Mouse (Mus musculus): ENCODE data around the gene Wnt7a.

Gene Wnt7a

DNA sequence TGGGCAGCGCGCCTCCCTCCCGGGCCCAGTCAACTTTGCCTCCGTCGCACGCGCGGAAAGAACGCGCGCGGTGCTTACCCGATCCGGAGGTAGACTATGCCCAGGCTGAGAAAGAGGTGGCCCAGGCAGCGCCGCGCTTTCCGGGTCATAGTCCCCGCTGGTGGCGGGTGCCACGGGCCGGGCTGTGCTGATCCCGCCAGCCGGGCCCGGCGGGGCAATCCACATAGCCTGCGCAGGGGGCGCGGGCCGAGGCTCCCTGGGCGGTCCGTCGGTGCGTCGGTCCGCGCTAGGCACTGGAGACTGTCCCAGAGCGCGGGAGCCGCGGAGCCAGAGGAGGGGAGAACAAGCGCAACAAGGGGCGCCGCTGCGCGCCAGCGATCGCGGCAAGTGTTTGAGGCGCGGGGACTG, at the start of gene Wnt7a:
TSS of gene Wnt7a (minus strand) at position 403 of the 408 bp plus-strand sequence.
- no peak for DNase-seq (ENCODE audit: low spot score)

DNA sequence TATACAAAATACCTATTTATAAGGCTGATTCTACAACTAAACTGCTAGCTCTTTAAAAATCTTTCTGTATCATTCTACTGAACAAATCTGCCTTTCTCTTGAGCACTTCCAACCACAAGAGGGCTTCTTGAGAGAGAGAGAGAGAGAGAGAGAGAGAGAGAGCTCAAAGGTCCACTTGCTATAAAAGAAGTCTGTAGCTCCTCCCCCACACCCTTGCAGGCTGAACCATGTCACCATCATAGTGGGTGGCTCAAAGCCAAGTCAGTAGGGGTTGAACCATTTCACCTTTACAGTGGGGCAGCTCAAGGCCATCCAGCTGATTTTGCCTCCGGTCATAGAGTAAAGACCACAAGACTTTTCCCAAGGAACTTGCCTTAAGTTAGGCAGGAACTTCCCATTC, 48.3 kb upstream of the Wnt7a start:
- peak; percentile 41 for DNase-seq (ENCODE audit: low spot score)

DNA sequence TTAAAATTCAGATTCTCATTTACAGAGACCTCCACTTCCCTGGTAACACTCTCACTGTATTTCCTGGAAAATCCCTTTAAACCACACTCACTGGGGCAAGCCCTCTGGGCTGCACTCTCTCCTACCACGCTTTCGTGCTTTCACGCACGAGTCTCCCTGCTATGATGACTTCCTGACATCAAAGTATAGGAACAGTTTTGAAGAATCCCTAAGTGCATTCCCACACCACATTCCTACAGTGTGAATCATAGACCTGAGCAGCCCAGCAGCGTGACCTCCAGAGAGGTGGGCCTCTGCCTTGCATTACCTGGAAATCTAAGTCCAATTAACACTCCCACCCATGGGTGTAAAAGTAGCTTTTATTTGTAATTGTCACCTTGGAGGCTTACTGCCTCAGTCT, 43.4 kb upstream of the Wnt7a start:
- no peak for DNase-seq (ENCODE audit: low spot score)

DNA sequence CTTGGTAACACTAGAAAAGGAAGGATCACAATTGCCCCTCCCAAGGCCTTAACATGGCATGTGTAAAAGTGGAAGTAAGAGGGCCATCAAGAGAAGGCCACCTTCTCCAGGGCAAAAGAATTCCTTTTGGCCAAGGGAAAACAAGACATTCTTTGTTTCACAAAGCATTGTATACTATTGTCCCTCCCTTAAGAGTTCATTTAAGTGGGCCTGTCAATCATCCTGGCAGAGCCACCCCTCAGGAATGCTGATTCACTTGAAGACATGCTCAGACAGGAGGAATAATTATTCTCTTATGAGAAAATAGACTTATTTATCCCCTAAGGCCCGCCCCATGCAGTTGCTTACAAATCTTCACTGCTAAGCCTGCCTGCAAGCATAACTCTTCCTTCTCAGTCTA, 40.9 kb upstream of the Wnt7a start:
- DNase-seq (ENCODE audit: low spot score) = no peak

DNA sequence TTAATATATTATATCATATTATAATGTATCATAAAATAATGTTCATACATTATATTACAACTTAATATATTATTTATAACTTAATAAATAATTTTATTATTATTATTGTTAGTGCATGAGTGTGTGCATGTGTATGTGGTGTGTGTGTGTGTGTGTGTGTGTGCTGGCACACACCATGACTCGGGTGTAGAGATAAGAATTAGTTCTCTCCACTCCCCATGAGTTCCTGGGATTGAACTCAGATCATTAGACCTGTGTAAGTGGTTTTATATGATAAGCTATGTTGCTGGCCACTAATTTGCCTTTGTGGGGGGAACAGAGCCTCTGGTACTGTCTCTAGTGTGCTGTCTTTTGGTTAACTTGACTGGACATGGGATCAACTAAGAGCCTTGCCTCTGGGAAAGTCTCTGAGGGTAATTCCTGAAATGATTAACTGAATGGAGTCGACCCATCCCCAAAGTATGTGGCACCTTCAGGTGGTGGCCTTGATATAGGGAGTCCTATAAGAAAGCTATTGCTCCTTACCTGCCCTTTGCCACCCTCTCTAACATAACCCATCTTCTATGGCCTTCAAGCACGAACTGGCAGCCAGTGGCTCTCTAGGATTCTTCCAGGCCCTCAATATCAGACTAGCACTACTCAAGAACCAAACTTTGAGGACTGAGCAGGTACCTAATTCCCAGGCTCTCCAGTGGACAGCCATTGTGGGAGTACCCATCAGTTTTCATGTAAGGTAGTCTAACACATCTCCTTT, 38.5 kb upstream of the Wnt7a start:
- DNase-seq (ENCODE audit: low spot score) = no peak

DNA sequence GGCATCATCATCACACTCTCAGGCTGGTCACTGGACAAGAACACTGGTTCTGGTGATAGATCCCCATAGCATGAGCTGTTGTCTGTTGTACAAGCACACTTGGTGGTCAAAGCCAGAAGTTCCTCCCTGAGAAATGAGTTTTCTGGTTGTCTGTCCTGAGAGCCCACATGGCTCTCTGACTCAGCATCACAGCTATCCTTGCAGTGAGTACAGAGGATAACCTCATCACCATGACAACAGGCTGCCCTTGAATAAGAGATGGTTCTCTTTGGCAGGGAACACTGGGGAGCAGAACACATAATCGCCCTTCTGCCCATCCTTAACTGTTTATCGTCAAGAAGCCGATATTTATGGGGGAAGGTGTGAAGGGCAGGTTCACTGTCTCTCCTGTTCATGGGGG, 34.2 kb upstream of the Wnt7a start:
- no peak for DNase-seq (ENCODE audit: low spot score)

DNA sequence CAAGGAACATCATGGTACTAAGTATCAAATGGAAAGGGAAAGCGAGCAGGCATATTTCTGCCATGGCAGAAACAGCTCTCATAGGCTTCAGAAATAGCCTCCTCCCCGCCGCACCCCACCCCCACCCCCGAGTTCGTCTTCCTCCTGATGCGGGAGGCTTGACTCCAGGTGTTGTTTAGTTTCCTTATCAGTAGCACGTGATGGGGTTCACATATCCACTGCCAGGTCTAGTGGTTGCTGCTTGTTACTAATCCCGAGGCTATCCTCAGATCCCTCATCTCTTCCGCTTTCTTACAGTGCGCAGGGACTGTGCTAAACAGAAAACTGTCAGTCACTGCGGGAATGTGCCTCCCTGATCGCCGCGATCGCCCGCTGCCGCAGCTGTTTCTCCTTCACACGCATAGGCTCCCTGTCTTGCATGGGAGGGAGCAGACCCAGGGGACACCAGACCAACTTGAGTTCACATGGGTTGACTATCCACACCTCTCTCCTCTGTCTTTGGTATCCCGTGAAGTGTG, 30.0 kb upstream of the Wnt7a start:
- no peak for DNase-seq (ENCODE audit: low spot score)

DNA sequence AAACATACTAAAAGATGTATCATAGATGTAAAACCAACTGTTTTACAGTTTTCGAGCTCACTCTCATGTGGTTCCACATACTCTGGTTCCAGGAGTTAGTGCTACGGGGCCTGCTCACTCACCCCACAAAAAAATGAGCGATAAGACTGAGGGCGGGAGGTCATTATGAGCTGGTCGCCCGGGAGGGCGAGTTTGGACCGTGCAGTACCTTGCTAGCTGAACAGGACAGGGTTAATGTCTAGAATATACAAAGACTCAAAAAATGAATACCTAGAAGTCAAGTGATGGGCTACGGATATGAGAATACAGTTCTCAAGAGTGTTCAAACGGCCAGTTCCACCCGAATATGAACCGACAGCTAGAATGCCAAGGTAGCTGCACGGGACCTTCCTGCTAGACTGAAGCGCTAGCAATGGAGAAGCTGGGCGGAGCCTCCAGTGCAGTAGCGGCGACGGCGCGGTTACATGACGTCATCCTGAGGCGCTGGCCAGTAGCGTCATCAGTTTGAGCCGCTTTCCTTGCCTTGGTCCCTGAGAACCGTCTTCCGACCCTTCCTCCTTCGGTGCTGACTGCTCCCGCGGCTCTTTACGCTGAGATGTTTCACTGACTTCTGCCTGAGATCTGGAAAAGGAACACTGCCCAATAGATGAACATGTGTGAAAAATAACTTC, 29.4 kb upstream of the Wnt7a start:
- peak; percentile 97 for DNase-seq (ENCODE audit: low spot score)

DNA sequence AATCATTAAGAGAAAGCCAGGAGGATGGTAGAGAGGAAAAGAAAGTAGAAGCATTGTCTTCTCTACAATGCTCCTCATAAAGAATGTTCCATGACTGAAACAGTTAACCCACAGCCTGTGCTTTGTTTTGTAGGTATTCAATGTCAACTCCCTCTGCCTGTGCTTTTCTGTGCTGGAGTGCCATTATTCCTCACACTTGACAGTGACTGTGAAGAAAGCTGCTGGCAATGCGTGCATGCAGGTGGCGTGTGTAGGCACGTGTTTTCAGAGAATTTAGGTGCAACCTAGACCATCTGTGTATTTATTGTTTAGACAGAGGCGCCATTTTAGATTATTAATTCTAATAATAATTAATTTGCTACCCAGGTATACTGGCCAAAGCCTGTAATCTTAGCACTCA, 13.0 kb upstream of the Wnt7a start:
- no peak for DNase-seq (ENCODE audit: low spot score)

DNA sequence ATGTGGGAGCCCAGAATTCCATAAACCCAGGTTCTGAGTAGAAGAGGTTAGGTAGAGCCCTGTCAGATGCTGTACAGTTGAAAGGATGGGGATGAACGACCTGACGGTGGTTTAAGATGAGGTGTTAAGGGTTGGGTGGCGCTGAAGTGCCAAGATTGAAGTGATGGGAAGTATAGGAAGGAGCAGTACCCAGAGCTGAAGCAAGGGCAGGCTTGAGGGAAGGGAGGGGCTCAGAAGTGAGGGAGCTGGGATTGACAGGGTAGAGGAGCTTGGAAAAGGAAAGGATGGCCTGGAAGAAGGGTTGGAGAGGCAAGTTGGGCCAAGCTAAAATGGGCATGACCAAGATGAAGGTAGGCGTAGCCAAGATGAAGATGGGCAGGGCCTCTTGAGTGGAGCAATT, 10.5 kb upstream of the Wnt7a start:
- DNase-seq (ENCODE audit: low spot score) = no peak

DNA sequence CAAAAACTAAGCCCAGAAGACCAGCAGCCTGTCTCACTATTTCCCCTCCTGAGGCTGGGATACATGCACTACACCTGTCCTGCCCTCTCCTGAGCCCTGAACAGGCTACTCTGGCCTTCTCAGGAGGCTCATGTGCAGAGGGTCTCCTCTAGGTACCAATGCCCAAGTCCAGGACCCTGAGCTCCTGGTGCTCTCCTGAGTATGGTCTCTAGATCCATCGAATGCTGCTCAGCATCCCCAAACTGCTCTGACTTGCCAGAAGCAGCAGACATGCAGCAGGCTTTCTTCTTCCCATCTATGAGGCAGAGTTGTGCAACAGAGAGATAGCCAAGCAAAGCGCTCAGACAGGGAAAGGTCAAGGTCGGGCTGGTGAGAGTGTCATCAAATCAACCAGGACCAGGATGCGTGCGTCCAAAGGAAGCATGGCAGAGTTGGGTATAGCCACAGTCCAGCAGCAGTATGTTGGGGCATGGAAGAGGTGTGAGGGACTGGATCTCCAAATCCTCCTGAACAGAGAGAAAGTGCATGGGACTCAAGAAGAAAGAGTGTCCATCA, 6.2 kb upstream of the Wnt7a start:
- no peak for DNase-seq (ENCODE audit: low spot score)

DNA sequence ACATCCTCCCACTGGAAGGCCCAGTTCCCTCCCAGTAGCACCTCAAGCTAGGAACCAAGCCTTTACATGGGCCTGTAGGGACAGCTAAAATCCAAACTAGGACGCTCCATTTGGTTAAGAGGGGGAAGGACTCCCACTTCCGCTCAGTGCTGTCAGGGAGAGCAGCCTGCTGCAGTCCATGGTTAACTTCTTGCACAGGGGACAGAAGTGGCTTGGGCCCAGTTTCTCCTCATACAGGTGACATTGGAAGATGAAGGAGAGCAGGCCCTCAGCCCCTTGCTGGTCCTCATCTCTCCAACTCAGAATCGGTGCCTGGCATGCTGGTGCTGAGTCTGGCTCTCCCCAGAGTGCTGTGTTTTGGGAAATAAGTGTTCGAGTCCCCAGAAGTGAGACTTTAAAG, 5.0 kb upstream of the Wnt7a start:
- DNase-seq (ENCODE audit: low spot score) = no peak

DNA sequence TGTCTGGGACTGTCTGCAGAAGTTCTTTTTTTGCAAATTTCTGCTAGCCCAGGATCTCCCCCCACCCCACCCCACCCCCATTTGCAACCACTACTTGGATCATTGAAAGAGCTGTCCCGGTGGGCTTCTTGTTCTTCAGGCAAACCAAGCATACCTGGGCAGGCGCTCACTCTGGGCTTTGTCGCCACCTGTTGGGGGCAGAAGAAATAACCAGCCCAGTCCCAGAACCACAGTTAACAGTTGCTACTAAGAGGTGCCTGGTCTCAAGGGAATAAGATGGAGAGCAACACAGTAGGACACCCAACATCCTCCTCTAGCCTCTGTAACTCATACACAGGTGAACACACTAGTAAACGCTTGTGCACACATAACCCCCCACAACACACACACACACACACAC, 3.7 kb upstream of the Wnt7a start:
- peak; percentile 34 for DNase-seq (ENCODE audit: low spot score)

DNA sequence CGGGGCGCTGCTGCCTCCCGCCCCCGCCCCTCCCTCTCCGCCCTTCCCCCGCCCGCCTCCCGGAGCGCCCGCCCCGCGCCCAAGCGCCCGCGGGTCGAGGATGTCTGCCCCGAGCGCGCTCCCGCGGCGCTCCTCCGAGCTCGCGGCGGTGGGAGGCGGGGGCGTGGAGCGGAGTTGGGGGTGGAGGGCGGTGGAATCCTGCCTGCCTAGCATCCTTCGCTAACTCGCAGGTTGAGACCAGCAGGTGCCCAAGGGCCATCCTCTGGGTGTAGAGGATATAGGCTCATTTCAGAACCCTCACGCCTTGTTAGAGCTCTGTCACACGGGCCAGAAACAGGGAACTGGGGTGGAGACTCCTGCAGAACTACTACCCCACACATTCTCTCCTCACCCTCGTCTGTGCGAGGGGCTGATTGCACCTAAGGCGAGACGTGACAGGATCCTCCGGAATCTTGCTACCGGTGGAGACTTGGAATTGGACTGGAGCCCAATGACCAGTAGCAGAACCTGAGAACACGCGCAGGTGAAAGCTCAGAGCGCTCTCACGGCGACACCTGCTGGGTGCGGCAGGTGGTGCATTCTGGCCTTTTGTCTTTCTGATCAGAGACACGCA, 312 bp upstream of the Wnt7a start:
- DNase-seq (ENCODE audit: low spot score) = peak; percentile 25

DNA sequence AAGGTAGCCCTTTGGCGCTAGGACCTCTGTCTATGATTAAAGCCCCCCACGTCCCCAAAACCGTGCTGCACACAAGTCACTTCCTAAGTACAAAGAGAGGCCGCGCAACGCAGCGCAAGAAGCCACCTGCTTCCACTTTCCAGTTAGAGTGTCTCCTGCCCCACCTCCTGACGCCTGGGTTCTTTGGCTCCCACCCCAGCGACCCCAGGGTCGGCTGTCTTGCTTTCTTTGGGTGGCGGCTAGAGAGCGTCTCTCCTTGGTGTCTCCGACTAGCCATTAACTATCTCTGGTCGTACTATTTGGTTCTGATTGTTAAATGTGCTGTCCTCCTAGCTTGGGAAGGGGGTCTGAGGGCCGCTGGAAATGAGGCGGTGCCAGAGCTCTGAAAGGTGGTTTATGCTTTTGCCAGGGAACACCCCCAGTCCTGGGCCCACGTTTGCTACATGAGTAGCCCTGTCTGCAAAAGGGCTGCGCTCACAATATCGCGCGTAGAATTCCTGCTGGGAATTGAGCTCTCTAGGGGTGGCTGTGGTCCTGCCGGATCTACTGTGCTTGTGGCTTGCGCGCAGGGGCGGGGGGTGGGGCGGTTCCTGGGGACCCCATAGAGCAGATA, 889 bp downstream of the Wnt7a start:
- no peak for DNase-seq (ENCODE audit: low spot score)

DNA sequence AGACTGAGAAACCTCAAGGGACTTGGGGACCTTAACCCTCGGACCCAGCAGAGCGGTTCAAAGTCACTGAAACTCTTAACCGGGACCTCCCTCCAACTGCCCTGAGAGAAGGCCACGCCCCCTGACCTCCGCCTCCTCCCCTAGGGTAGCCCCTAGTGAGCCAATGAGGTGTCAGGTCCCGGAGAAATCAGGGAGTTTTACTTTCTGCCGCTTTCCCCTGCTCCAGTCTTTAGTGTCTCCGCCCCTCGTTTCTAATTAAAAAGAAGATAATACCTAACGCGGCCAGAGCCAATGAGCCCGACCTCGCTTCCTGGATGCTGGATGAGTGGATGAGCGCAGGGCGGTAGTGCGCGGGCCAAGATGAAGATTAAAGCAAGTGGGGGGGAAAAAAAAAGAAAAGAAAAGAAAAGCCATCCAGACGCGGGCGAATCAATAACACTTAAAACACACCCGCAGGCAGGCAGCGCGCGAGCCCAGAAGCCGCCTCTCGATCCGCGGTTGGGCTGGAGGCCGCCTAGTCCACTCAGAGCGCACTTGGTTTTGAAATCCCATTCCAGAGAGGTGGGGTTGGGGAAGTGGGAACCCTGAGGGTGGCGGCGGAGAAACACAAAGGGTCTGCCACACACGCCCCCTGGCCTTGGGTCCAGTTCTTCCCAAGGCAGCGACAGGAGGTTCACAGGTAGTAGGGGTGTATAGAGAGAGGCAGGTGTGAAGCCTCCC, 1.6 kb downstream of the Wnt7a start:
- no peak for DNase-seq (ENCODE audit: low spot score)

DNA sequence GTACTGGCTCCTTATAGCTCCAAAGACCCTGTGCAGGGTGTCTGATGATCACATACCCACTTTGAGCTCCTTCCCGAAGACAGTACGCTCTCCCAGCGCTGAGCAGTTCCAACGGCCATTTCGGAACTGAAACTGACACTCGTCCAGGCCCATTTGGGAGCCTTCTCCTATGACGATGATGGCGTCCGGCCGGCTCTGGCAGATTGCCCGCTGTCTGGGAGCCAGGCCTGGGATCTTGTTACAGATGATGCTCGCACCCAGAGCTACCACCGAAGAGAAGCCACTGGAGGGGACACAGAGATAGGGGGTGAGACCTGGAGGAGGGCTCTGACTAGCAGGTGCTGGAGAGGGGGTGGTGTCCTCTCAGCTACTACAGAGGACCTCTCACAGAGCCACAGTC, 2.5 kb downstream of the Wnt7a start:
- DNase-seq (ENCODE audit: low spot score) = no peak

DNA sequence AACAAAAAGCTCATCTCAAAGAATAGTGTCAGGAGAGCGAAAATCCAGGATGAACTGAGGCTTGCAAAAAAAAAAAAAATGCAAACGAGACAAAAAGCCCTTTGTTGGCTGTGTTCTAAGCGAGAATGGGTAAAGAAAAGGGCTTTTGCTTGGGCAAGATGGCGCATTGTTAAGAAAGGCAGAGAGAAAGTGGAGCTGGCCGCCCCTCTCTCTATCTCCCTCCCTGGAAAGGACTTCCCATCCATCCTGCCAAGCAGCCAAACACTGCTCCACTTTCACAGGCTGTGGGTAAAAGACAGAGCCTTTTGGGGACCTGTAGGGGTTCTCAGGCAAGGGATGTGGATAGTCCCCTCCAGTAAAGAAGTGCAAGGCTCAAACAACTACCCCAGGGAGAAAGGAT, 9.6 kb downstream of the Wnt7a start:
- DNase-seq (ENCODE audit: low spot score) = no peak

DNA sequence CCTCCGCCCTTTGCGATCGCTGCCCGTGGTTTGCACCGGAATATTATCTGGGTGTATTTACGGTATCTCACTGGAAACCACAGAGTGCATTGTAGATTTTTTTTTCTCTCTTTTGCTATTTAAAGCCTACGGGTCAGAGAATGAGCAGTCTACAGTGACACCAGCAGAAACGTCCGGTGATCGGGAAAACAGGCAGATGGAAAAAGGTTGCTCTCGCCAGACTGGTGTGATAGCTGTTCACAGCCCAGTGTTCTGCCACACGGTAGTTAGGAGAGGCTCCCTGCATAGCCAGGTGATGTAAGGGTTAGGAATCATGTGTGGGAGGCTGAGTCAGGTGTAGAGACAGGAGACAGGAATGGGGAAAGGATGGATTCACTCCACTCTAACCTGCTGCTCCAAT, 10.6 kb downstream of the Wnt7a start:
- no peak for DNase-seq (ENCODE audit: low spot score)

DNA sequence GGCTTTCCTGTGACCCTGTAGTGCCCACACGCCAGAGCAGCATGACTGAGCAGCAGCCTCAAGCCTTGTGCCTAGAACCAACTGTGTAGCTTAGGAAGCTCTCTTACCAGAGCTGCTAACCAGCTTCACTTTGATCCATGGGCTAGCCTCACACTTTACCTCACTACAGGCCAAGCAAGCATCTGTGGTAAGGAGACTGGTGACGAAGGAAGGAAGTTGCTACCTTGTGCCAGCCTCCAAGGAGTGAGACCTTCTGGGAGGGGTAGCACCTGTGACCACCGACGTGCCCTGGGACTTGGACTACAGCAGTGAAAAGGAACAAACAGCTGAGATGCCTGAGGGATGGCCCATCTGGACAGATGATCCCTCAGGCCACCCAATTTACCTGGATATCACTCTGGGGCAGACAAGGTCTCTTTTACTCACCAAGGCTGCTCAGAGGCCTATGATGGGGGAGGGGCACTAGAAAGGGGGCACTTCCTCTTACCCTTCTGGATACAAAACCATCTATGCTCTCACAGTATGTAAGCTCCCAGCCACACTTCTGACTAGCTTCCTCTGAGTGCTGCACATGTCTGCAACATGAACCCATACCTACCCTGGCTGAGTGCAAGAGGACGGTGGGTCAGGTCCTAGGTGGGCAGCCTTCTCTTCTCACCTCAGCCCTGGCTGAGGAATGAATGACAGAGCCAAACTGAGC, 18.5 kb downstream of the Wnt7a start:
- no peak for DNase-seq (ENCODE audit: low spot score)

DNA sequence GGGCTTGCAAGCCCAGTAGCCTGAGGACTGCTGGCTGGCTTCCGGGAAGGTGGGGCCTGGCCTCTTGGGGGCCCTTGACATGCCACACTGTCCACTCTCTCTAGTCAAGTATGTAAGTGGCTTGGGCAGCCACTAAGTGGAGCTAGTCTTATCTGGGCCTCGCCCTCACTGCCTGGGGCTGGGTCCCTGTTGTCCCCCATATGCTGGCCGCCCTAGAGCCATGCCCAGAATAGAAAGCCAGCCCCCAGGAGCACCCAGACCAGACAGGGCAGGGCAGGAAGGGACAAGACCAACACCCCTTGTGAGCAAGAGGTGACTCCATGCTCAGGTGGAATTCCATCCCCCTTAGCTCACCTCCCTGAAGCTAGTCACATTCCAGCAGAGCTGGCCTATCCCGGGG, 22.0 kb downstream of the Wnt7a start:
- no peak for DNase-seq (ENCODE audit: low spot score)
